Mouse (Mus musculus) liver, postnatal 0 days (tissue): Measurements from ENCODE around the gene Mif. TPM values are rescaled to one million over a fixed set of nuclear protein-coding genes. Genes with fewer than 3 reads are reported as not detected.
"Not testable (repeated sequence)": the region's sequence is repeated elsewhere in the genome, so short reads cannot be mapped to it uniquely, and the experiment has no call there.

Experiments used
- ATAC-seq: fragments of 200-750 bp; cut with Nextera tagmentation; 2 replicates; pipeline ENCODE4 v1.8.0; 2017; ENCODE audit warnings: mild to moderate bottlenecking, moderate library complexity
- DNase-seq: peaks from one replicate; pipeline ENCODE4 v3.0.0-alpha.2; 2016
- H3K27ac ChIP-seq: fragments of 300-500 bp; sonication (generic); 2 replicates; pipeline ENCODE4 v1.5.1; 2014; ENCODE audit warnings: antibody characterized with exemption, moderate library complexity, mild to moderate bottlenecking, low read depth
- H3K27me3 ChIP-seq: fragments of 300-500 bp; sonication (generic); 2 replicates; pipeline ENCODE4 v1.6.1; 2014; ENCODE audit warnings: low read length, control low read depth, mixed read lengths; ENCODE audit not compliant: insufficient read depth
- H3K36me3 ChIP-seq: fragments of 300-500 bp; sonication (generic); replicated peaks from 2 replicates; pipeline ENCODE4 v1.6.1; 2014; ENCODE audit warnings: mild to moderate bottlenecking, control low read depth, low read length, moderate library complexity, mixed read lengths; ENCODE audit not compliant: insufficient read depth
- H3K4me1 ChIP-seq: fragments of 300-500 bp; sonication (generic); 2 replicates; pipeline ENCODE4 v1.6.1; 2014; ENCODE audit warnings: antibody characterized with exemption, mild to moderate bottlenecking, control low read depth; ENCODE audit not compliant: insufficient read depth
- H3K4me2 ChIP-seq: fragments of 300-500 bp; sonication (generic); 2 replicates; pipeline ENCODE4 v1.6.1; 2014; ENCODE audit warnings: low read depth, mild to moderate bottlenecking, low read length, moderate library complexity, mixed read lengths
- H3K4me3 ChIP-seq: fragments of 300-500 bp; sonication (generic); 2 replicates; pipeline ENCODE4 v1.5.1; 2014; ENCODE audit warnings: low read depth, low read length
- H3K9ac ChIP-seq: fragments of 300-500 bp; sonication (generic); replicated peaks from 2 replicates; pipeline ENCODE4 v1.6.1; 2014; ENCODE audit warnings: mild to moderate bottlenecking, moderate library complexity
- H3K9me3 ChIP-seq: fragments of 300-500 bp; sonication (generic); 2 replicates; pipeline ENCODE4 v1.6.1; 2016; ENCODE audit warnings: mild to moderate bottlenecking, control low read depth, low read length, mixed read lengths
- CTCF ChIP-seq: sonication (generic); IDR thresholded peaks from 2 replicates; pipeline ENCODE4 v1.5.1; 2016; ENCODE audit warnings: antibody characterized with exemption, low read depth
- EP300 ChIP-seq: IDR thresholded peaks from 2 replicates; pipeline ENCODE4 v1.6.1; 2016; ENCODE audit warnings: antibody characterized with exemption, low read depth, mild to moderate bottlenecking
- WGBS: fragments of 180-500 bp; shearing (Covaris S2); extraction: QIAGEN DNeasy Blood & Tissue Kit; methylation state at CpG from one replicate; pipeline ENCODE4 v1.1.7; 2014; ENCODE audit not compliant: insufficient replicate concordance; 5-methylcytosine and 5-hydroxymethylcytosine counted together
- polyA plus RNA-seq: library from polyadenylated mRNA; unstranded; fragments of >200 nt; fragmentation: Nextera tagmentation; extraction: Ambion mirVana; gene quantifications from 2 replicates; pipeline ENCODE4 v1.2.1, GENCODE M21; 2015

The Mif gene
- polyA plus RNA-seq, 1 experiment from 2014 or later, result 1,160 TPM

- peak; percentile 91 for ATAC-seq
- no peak overlapping the region for H3K9ac ChIP-seq
- no peak overlapping the region for H3K4me3 ChIP-seq
- 58% methylated on average over 6 of the region's 6 CpGs for WGBS
- no peaks in the 10 kb centered on the region for H3K27me3 ChIP-seq
- H3K4me2 ChIP-seq, result peak overlapping the region; percentile 38; the same call in 1 of the 2 replicates
- no peaks in the 10 kb centered on the region for H3K9me3 ChIP-seq
- H3K36me3 ChIP-seq, result no peaks in the 10 kb centered on the region
- peak overlapping the region; percentile 68 for H3K27ac ChIP-seq
- TF ChIP-seq EP300 (peak; percentile 79), CTCF (no peak)
- H3K4me1 ChIP-seq, result peaks cover 17% of the 10 kb centered on the region
- DNase-seq, result peak; percentile 45
Measured at GRCm38 (mm10) chr10:75845306-75845930, 14.6 kb downstream of the Mif start.

DNA sequence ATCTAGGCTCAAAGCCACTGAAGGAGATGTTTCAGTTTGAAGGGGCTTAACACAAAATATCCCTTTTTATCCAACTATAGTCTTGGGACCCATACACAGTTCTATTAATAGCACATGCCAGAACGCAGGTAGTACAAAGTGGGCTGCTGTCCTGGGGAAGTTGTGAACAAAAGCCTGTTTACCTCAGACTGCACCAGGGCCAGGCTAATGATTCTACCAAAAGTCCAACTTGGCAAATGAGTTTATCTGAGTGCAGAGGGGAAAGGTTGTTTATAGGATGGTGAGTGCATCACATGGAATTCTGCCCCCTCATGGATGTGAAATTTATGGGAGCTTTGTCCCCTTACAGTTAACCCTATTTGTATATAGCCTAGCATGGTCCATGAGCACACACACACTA is 15.2 kb downstream of the Mif start:
- peak; percentile 80 for ATAC-seq

GRCm38 (mm10) chr10:75843898-75844297 is 16.1 kb downstream of the Mif start:
- not testable (repeated sequence) for H3K4me3 ChIP-seq, H3K9ac ChIP-seq, H3K27me3 ChIP-seq, H3K9me3 ChIP-seq, ATAC-seq, H3K4me2 ChIP-seq, H3K36me3 ChIP-seq, DNase-seq, H3K27ac ChIP-seq
- WGBS, result 74% methylated on average over 6 of the region's 6 CpGs
- peaks cover 22% of the 10 kb centered on the region for H3K4me1 ChIP-seq

More for the DNA sequence above, 15.2 kb downstream of the Mif start:
- no peak overlapping the region for H3K9ac ChIP-seq
- no peak overlapping the region for H3K4me3 ChIP-seq
- TF ChIP-seq CTCF, result peak; percentile 36
- TF ChIP-seq EP300, result 0 out of 2 replicates have a peak, but pooled peaks have one; percentile 7
- H3K4me1 ChIP-seq, result peaks cover 22% of the 10 kb centered on the region
- no peaks in the 10 kb centered on the region for H3K9me3 ChIP-seq
- H3K27ac ChIP-seq, result peak overlapping the region; percentile 68
- no peak for DNase-seq
- no peaks in the 10 kb centered on the region for H3K36me3 ChIP-seq
- no peak overlapping the region for H3K4me2 ChIP-seq
- WGBS, result 58% methylated on average over 1 of the region's 1 CpGs
- H3K27me3 ChIP-seq, result no peaks in the 10 kb centered on the region

DNA sequence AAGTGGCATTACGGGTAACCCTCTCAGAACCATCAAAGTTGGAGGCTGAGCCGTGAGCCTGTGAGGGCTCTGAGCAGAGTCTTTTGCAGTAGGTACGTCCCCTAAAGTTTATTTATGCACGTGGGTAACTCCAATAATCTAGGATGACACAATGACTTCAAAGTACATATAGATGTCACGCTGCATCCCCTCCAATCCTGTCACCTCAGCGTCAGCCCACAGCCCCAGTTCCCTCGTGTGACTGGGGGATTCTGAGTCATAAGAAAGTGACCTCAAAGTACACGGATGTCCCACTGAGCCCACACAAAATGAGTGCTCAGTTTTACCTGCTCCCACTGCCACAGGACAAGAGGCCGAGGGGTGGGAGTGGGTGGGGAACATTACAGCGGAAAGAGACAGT is 20.9 kb downstream of the Mif start:
- ATAC-seq (no peak), DNase-seq (no peak)
- TF ChIP-seq CTCF (no peak), EP300 (no peak)
- Histone ChIP-seq H3K27me3 (no peaks in the 10 kb centered on the region), H3K27ac (no peak overlapping the region), H3K9me3 (no peaks in the 10 kb centered on the region), H3K4me1 (peaks cover 44% of the 10 kb centered on the region), H3K4me3 (no peak overlapping the region), H3K4me2 (no peak overlapping the region), H3K9ac (no peak overlapping the region), H3K36me3 (no peaks in the 10 kb centered on the region)
- WGBS, result 74% methylated on average over 10 of the region's 10 CpGs

DNA sequence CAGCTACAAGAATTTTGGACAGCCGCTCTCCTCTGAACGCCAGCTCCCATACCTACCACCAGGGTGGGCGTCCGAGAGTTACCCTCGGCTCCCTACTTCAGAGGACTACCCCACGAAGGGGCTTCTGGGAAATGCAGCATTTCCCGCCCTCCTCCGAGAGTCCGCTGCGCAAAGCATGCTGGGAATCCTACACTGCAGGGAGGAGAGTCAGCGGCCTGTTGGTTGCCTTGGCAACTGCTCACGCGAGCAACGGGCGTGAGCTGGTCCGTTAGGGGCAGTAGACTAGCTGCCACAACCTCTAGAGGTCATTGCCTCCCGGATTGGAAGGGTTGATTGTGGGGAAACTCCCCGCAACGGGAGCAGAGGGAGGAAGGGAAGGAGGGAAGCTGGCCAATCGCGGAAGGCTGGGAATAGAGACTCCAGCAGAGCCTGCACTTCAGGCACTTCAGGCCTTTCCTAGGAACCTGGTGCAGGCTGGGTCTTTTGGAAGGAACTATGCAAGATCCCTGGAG is 22.7 kb downstream of the Mif start, which contains the start of gene Gstt2:
Gstt2 (minus strand) TSS at position 177 of the 512 bp plus-strand sequence.
- H3K36me3 ChIP-seq, result no peaks in the 10 kb centered on the region
- H3K9me3 ChIP-seq, result no peaks in the 10 kb centered on the region
- H3K27me3 ChIP-seq, result no peaks in the 10 kb centered on the region
- TF ChIP-seq CTCF, result peak; percentile 63
- peak; percentile 61; the same call in 1 of the 2 replicates for TF ChIP-seq EP300
- peak; percentile 82 for ATAC-seq
- peak within 1 kb of the TSS; percentile 62 for H3K4me3 ChIP-seq
- peak within 1 kb of the TSS; percentile 95 for H3K27ac ChIP-seq
- H3K4me1 ChIP-seq, result peaks cover 56% of the 10 kb centered on the region
- H3K9ac ChIP-seq, result peak within 1 kb of the TSS; percentile 56
- DNase-seq, result peak; percentile 92
- under 1% methylated on average over 21 of the region's 21 CpGs for WGBS
- peak within 1 kb of the TSS; percentile 89 for H3K4me2 ChIP-seq

DNA sequence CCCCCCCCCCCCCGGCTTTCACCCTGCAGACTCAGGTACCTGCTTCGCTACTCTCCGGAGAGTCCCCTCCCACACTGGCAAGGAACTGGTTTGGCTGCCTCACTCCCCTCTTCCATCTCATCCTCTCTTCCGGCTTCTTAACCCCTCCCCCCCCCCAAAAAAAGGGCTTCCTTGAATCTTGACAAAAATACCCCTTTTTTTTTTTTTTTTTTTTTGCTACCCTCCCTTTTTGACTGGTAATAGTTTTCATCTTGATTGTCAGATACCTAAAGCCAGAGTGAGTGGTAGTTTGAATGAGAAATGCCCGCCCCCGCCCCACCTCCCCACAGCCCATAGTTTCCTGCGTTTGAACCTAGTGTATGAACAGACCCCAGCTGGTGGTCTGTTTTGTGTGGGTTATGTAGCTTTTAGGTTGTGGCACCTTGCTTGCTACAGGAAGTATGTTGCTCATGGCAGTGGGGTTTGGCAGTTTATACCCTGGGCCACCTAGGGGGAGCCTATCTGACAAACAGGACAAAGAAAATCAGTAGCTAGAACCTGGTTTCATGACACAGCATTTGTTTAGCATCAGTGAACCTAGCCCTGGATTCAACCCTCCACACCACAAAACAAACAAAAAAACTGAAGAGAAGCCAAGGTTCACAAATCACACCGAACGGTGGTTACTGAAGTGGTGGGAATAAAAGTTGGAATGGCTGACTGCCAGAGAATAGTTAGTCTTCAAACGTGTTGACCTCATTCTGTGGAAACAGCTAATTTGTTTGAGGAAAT is 24.1 kb downstream of the Mif start:
- Histone ChIP-seq H3K9ac (0 out of 2 replicates have a peak overlapping the region, but pooled peaks have one; percentile 28), H3K27me3 (no peaks in the 10 kb centered on the region), H3K4me3 (peak overlapping the region; percentile 58), H3K36me3 (no peaks in the 10 kb centered on the region), H3K9me3 (no peaks in the 10 kb centered on the region), H3K4me2 (peak overlapping the region; percentile 89), H3K27ac (peak overlapping the region; percentile 95), H3K4me1 (peaks cover 54% of the 10 kb centered on the region)
- DNase-seq (peak; percentile 45), ATAC-seq (peak; percentile 26)
- TF ChIP-seq CTCF, result peak; percentile 38
- peak; percentile 49 for TF ChIP-seq EP300
- 15% methylated on average over 7 of the region's 10 CpGs for WGBS
